Mouse (Mus musculus) liver, postnatal 0 days (tissue): ENCODE results near the gene Cckbr. TPM values are rescaled to one million over a fixed set of nuclear protein-coding genes. Genes with fewer than 3 reads are reported as not detected.

Experiments used
- ATAC-seq: fragments of 200-750 bp; cut with Nextera tagmentation; 2 replicates; pipeline ENCODE4 v1.8.0; 2017; ENCODE audit warnings: mild to moderate bottlenecking, moderate library complexity
- DNase-seq: peaks from one replicate; pipeline ENCODE4 v3.0.0-alpha.2; 2016
- H3K27ac ChIP-seq: fragments of 300-500 bp; sonication (generic); 2 replicates; pipeline ENCODE4 v1.5.1; 2014; ENCODE audit warnings: antibody characterized with exemption, moderate library complexity, mild to moderate bottlenecking, low read depth
- H3K27me3 ChIP-seq: fragments of 300-500 bp; sonication (generic); 2 replicates; pipeline ENCODE4 v1.6.1; 2014; ENCODE audit warnings: low read length, control low read depth, mixed read lengths; ENCODE audit not compliant: insufficient read depth
- H3K36me3 ChIP-seq: fragments of 300-500 bp; sonication (generic); replicated peaks from 2 replicates; pipeline ENCODE4 v1.6.1; 2014; ENCODE audit warnings: mild to moderate bottlenecking, control low read depth, low read length, moderate library complexity, mixed read lengths; ENCODE audit not compliant: insufficient read depth
- H3K4me1 ChIP-seq: fragments of 300-500 bp; sonication (generic); 2 replicates; pipeline ENCODE4 v1.6.1; 2014; ENCODE audit warnings: antibody characterized with exemption, mild to moderate bottlenecking, control low read depth; ENCODE audit not compliant: insufficient read depth
- H3K4me2 ChIP-seq: fragments of 300-500 bp; sonication (generic); 2 replicates; pipeline ENCODE4 v1.6.1; 2014; ENCODE audit warnings: low read depth, mild to moderate bottlenecking, low read length, moderate library complexity, mixed read lengths
- H3K4me3 ChIP-seq: fragments of 300-500 bp; sonication (generic); 2 replicates; pipeline ENCODE4 v1.5.1; 2014; ENCODE audit warnings: low read depth, low read length
- H3K9ac ChIP-seq: fragments of 300-500 bp; sonication (generic); replicated peaks from 2 replicates; pipeline ENCODE4 v1.6.1; 2014; ENCODE audit warnings: mild to moderate bottlenecking, moderate library complexity
- H3K9me3 ChIP-seq: fragments of 300-500 bp; sonication (generic); 2 replicates; pipeline ENCODE4 v1.6.1; 2016; ENCODE audit warnings: mild to moderate bottlenecking, control low read depth, low read length, mixed read lengths
- CTCF ChIP-seq: sonication (generic); IDR thresholded peaks from 2 replicates; pipeline ENCODE4 v1.5.1; 2016; ENCODE audit warnings: antibody characterized with exemption, low read depth
- EP300 ChIP-seq: IDR thresholded peaks from 2 replicates; pipeline ENCODE4 v1.6.1; 2016; ENCODE audit warnings: antibody characterized with exemption, low read depth, mild to moderate bottlenecking
- WGBS: fragments of 180-500 bp; shearing (Covaris S2); extraction: QIAGEN DNeasy Blood & Tissue Kit; methylation state at CpG from one replicate; pipeline ENCODE4 v1.1.7; 2014; ENCODE audit not compliant: insufficient replicate concordance; 5-methylcytosine and 5-hydroxymethylcytosine counted together
- polyA plus RNA-seq: library from polyadenylated mRNA; unstranded; fragments of >200 nt; fragmentation: Nextera tagmentation; extraction: Ambion mirVana; gene quantifications from 2 replicates; pipeline ENCODE4 v1.2.1, GENCODE M21; 2015

Cckbr gene
- polyA plus RNA-seq = not detected in 2 replicates

DNA sequence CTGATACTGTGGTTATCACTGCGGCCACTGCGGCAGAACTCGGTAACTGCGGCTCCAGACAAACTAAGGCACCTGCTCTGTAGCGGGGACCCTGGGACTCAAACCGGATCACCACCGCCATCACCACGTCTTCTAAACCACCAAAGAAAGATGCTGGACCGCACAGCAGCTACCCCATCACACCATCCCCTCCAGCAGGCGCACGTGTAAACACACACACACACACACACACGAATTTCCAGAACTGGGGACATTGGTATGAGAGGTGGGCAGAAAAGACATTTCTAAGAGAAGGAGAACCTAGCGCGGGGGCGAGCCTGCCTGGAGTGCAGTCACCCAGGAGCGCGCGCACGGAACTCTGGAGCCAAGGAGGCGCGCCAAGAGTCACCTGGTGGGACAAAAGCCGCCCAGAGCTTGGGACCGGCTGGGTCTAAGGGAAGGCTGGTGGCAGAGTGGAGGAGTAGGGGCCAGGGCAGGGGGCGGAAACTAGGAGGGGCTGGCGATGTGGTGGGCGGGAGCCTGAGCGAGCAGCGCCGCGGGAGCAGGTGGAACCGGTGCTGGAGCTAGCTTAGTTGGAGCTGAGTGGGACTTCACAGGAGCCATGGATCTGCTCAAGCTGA lies at the start of gene Cckbr:
Gene Cckbr, plus strand, starts transcription at position 308 of the 620 bp plus-strand sequence.
- ATAC-seq (no peak), DNase-seq (no peak)
- Histone ChIP-seq H3K9ac (no peak within 1 kb of the TSS), H3K27ac (no peak within 1 kb of the TSS), H3K4me3 (no peak within 1 kb of the TSS), H3K4me1 (no peaks in the 10 kb centered on the region), H3K27me3 (peaks cover 33% of the 10 kb centered on the region), H3K9me3 (no peaks in the 10 kb centered on the region), H3K36me3 (no peaks in the 10 kb centered on the region), H3K4me2 (no peak within 1 kb of the TSS)
- TF ChIP-seq CTCF = no peak
- TF ChIP-seq EP300 = no peak
- 4% methylated on average over 31 of the region's 31 CpGs for WGBS

- Histone ChIP-seq H3K27ac (no peak overlapping the region), H3K36me3 (peaks cover 72% of the 10 kb centered on the region), H3K27me3 (no peaks in the 10 kb centered on the region), H3K4me2 (no peak overlapping the region), H3K9ac (no peak overlapping the region), H3K4me3 (no peak overlapping the region), H3K9me3 (no peaks in the 10 kb centered on the region), H3K4me1 (no peaks in the 10 kb centered on the region)
- TF ChIP-seq EP300 (no peak), CTCF (no peak)
- no peak for ATAC-seq
- WGBS = 69% methylated on average over 3 of the region's 3 CpGs
- no peak for DNase-seq
Measured at GRCm38 (mm10) chr7:105380329-105380728, 45.2 kb upstream of the Cckbr start.

DNA sequence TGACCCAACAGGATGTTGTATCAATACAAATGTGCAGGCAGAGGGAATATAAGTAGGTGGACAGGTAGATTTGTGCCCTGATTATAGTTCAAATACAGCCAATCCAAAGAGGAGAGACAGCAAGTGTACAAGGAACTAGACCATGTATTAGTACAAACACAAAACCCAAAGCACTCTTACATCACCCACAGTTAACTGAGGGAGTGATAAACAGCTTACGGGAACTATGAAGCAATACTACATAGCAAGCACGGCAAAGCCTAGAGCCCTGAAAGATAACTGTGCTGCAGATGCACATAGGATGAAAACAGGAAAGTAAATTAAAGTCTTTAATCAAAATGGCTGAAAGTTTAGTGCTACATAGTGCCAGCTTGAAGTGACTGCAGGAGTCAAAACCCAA lies 37.8 kb upstream of the Cckbr start:
- Histone ChIP-seq H3K4me1 (0 out of 2 replicates have a peak, but pooled peaks cover 4% of the 10 kb centered on the region), H3K9ac (no peak overlapping the region), H3K27ac (no peak overlapping the region), H3K27me3 (no peaks in the 10 kb centered on the region), H3K36me3 (peaks cover 68% of the 10 kb centered on the region), H3K4me3 (no peak overlapping the region), H3K4me2 (no peak overlapping the region), H3K9me3 (no peaks in the 10 kb centered on the region)
- 75% methylated on average over 2 of the region's 2 CpGs for WGBS
- DNase-seq (no peak), ATAC-seq (peak; percentile 64)
- TF ChIP-seq EP300 (no peak), CTCF (no peak)

GRCm38 (mm10) chr7:105390236-105390635 lies 35.3 kb upstream of the Cckbr start:
- no peak overlapping the region for H3K9ac ChIP-seq
- DNase-seq = no peak
- ATAC-seq = no peak
- no peaks in the 10 kb centered on the region for H3K27me3 ChIP-seq
- no peak overlapping the region for H3K27ac ChIP-seq
- WGBS = 85% methylated on average over 2 of the region's 2 CpGs
- H3K4me2 ChIP-seq = no peak overlapping the region
- H3K9me3 ChIP-seq = no peaks in the 10 kb centered on the region
- H3K4me3 ChIP-seq = no peak overlapping the region
- H3K4me1 ChIP-seq = peaks cover 7% of the 10 kb centered on the region; the same call in 1 of the 2 replicates
- TF ChIP-seq EP300 = no peak
- no peak for TF ChIP-seq CTCF
- H3K36me3 ChIP-seq = peaks cover 45% of the 10 kb centered on the region

DNA sequence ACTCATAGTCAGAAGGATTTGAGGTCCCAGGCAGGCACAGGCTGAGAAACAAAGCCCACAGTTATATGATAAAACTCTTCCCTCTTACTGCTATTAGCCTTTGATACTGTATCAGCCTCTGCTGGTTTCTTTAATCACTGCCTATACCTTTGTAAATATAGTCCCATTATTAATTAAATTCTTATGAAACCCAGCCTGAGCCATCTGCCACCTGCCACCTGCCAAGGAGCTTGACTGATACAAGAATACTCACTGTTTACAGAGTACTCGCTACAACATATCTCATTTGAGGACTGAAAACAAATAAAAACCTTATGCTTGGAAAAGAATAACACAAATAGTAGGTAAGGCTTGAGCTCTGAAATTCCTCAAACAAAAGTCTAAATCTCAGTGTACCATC lies 30.9 kb upstream of the Cckbr start:
- Histone ChIP-seq H3K4me2 (no peak overlapping the region), H3K4me3 (no peak overlapping the region), H3K9me3 (no peaks in the 10 kb centered on the region), H3K36me3 (peaks cover 8% of the 10 kb centered on the region), H3K4me1 (peaks cover 27% of the 10 kb centered on the region), H3K27ac (no peak overlapping the region), H3K9ac (no peak overlapping the region), H3K27me3 (no peaks in the 10 kb centered on the region)
- TF ChIP-seq CTCF (no peak), EP300 (no peak)
- 81% methylated on average over 1 of the region's 1 CpGs for WGBS
- ATAC-seq (no peak), DNase-seq (no peak)

DNA sequence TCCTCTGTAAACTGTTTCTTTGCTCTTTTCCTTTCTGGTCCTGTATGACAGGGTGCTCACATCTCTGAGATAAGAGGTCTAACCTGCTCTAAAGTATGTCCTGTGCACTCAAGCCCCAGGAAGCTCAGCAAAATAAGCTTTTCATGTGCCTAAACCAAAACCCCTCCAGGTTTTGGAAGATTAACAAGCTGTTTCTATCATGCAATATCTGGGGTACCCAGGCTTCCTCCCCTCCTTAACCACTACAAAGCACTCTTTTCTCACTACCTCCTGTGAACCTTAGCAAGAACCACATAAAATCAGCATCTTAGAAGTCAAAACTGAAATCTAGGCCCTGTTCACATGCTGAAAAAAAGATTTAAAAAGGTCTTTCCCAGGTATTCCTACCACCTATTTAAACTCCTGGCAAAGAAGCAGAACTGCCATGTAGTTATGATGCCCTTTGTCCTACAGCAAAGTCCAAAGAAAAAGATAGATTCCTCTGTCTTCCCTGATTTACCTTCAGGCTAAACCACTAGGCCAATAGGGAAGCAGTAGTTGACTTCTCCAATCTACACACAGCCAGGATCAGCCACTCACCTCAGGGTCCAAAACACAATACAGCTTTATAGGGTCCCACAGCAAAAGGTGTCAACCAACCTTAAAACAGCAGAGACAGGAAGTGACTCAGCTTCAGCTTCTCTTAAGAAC lies 30.3 kb upstream of the Cckbr start:
- Histone ChIP-seq H3K9me3 (no peaks in the 10 kb centered on the region), H3K9ac (no peak overlapping the region), H3K4me3 (no peak overlapping the region), H3K27ac (peak overlapping the region; percentile 52; the same call in 1 of the 2 replicates), H3K27me3 (no peaks in the 10 kb centered on the region), H3K4me2 (no peak overlapping the region), H3K4me1 (peaks cover 24% of the 10 kb centered on the region), H3K36me3 (0 out of 2 replicates have a peak, but pooled peaks cover 6% of the 10 kb centered on the region)
- TF ChIP-seq EP300 = no peak
- no peak for TF ChIP-seq CTCF
- ATAC-seq (no peak), DNase-seq (no peak)
